Mouse (Mus musculus) stomach, embryonic 16.5 days (tissue): ENCODE results near the gene Unc13a. TPM values are rescaled to one million over a fixed set of nuclear protein-coding genes. Genes with fewer than 3 reads are reported as not detected.

ENCODE experiments used
- ATAC-seq: fragments of 200-750 bp; cut with Nextera tagmentation; 2 replicates; pipeline ENCODE4 v1.8.0; 2017; ENCODE audit warnings: moderate number of reproducible peaks, moderate TSS enrichment; ENCODE audit not compliant: insufficient read depth, low FRiP score
- H3K27ac ChIP-seq: fragments of 300-500 bp; sonication (generic); 2 replicates; pipeline ENCODE4 v1.5.1; 2014; ENCODE audit warnings: low read length
- H3K27me3 ChIP-seq: fragments of 300-500 bp; sonication (generic); 2 replicates; pipeline ENCODE4 v1.6.1; 2014; ENCODE audit warnings: low read length, control low read depth, mixed read lengths; ENCODE audit not compliant: control insufficient read depth, insufficient read depth
- H3K36me3 ChIP-seq: fragments of 300-500 bp; sonication (generic); 2 replicates; pipeline ENCODE4 v1.6.1; 2014; ENCODE audit warnings: low read length; ENCODE audit not compliant: control insufficient read depth, insufficient read depth
- H3K4me1 ChIP-seq: fragments of 300-500 bp; sonication (generic); 2 replicates; pipeline ENCODE4 v1.6.1; 2014; ENCODE audit warnings: low read length, control low read depth, mixed read lengths; ENCODE audit not compliant: control insufficient read depth, insufficient read depth
- H3K4me2 ChIP-seq: fragments of 300-500 bp; sonication (generic); 2 replicates; pipeline ENCODE4 v1.6.1; 2014; ENCODE audit warnings: low read depth, low read length, mixed read lengths
- H3K4me3 ChIP-seq: fragments of 300-500 bp; sonication (generic); replicated peaks from 2 replicates; pipeline ENCODE4 v1.5.1; 2014; ENCODE audit warnings: mild to moderate bottlenecking, low read length
- H3K9ac ChIP-seq: fragments of 300-500 bp; sonication (generic); 2 replicates; pipeline ENCODE4 v1.6.1; 2014; ENCODE audit warnings: low read length
- H3K9me3 ChIP-seq: fragments of 300-500 bp; sonication (generic); replicated peaks from 2 replicates; pipeline ENCODE4 v1.6.1; 2016; ENCODE audit warnings: low read length, control low read depth; ENCODE audit not compliant: control insufficient read depth
- WGBS: fragments of 180-500 bp; shearing (Covaris S2); extraction: QIAGEN DNeasy Blood & Tissue Kit; methylation state at CpG from one replicate; pipeline ENCODE4 v1.1.7; 2014; 5-methylcytosine and 5-hydroxymethylcytosine counted together
- polyA plus RNA-seq: library from polyadenylated mRNA; unstranded; fragments of >200 nt; fragmentation: Nextera tagmentation; extraction: Ambion mirVana; gene quantifications from 2 replicates; pipeline ENCODE4 v1.2.1, GENCODE M21; 2015

Unc13a gene
- polyA plus RNA-seq, 1 experiment from 2014 or later: 1.2 TPM

DNA sequence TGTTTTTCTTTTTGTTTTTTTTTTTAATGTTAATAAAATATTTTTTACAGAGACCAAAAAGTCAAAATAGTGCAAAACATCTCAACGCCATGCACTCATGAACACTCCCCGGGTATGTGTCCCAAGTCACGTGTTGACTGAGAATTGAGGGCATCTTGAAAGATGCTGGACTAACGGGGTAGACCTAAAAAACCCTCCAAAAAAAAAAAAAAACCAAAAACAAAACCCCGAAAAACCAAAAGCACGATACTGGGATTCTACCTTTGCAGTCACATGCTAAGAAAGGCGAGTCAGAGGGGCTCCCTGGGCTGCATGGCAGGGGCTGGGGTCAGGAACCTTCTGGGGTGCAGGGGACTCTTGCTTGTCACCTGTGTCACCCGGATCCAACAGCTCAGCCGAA is 44.8 kb downstream of the Unc13a start:
- WGBS: 84% methylated on average over 9 of the region's 9 CpGs
- Histone ChIP-seq H3K4me2 (no peak overlapping the region), H3K36me3 (peaks cover 28% of the 10 kb centered on the region), H3K9ac (no peak overlapping the region), H3K4me3 (no peak overlapping the region), H3K4me1 (peaks cover 20% of the 10 kb centered on the region), H3K27me3 (no peaks in the 10 kb centered on the region; the same call in 1 of the 2 replicates), H3K9me3 (peaks cover 14% of the 10 kb centered on the region), H3K27ac (no peak overlapping the region)
- ATAC-seq: no peak

GRCm38 (mm10) chr8:71625088-71625487 is 46.5 kb downstream of the Unc13a start:
- no peak overlapping the region for H3K4me2 ChIP-seq
- H3K9me3 ChIP-seq: peaks cover 14% of the 10 kb centered on the region
- peaks cover 42% of the 10 kb centered on the region for H3K36me3 ChIP-seq
- ATAC-seq: no peak
- no peak overlapping the region for H3K4me3 ChIP-seq
- H3K27me3 ChIP-seq: no peaks in the 10 kb centered on the region; the same call in 1 of the 2 replicates
- no peak overlapping the region for H3K9ac ChIP-seq
- peaks cover 20% of the 10 kb centered on the region for H3K4me1 ChIP-seq
- 71% methylated on average over 1 of the region's 1 CpGs for WGBS
- H3K27ac ChIP-seq: no peak overlapping the region

GRCm38 (mm10) chr8:71619786-71620185 is 51.8 kb downstream of the Unc13a start:
- H3K27ac ChIP-seq: no peak overlapping the region
- H3K27me3 ChIP-seq: no peaks in the 10 kb centered on the region
- H3K4me3 ChIP-seq: no peak overlapping the region
- peaks cover 14% of the 10 kb centered on the region for H3K9me3 ChIP-seq
- WGBS: 96% methylated on average over 2 of the region's 2 CpGs
- H3K36me3 ChIP-seq: peaks cover 72% of the 10 kb centered on the region
- no peak overlapping the region for H3K4me2 ChIP-seq
- no peak for ATAC-seq
- no peak overlapping the region for H3K9ac ChIP-seq
- no peaks in the 10 kb centered on the region for H3K4me1 ChIP-seq

DNA sequence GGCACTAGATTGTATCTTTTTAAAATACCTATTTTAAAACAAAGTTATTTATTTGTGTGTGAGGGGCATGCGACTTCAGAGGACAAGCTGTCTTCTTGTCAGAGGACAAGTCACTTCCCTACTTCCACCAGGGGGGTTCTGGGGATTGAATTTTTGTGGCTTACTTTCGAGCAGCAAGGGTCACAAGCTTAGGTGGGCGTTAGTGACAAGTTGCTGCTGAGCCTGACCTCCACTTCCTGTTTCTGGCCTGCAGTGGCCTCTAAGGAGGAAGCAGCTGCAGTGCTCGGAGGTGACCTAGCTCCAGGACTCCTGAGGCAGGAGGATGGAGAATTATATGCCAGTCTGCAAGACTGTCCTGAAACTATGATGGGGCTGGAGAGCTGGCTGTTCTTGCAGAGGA is 58.1 kb downstream of the Unc13a start:
- H3K4me1 ChIP-seq: peaks cover 12% of the 10 kb centered on the region
- no peak overlapping the region for H3K4me3 ChIP-seq
- H3K27ac ChIP-seq: no peak overlapping the region
- H3K9me3 ChIP-seq: no peaks in the 10 kb centered on the region
- ATAC-seq: no peak
- H3K9ac ChIP-seq: no peak overlapping the region
- no peaks in the 10 kb centered on the region for H3K27me3 ChIP-seq
- WGBS: 57% methylated on average over 4 of the region's 4 CpGs
- no peak overlapping the region for H3K4me2 ChIP-seq
- peaks cover 25% of the 10 kb centered on the region for H3K36me3 ChIP-seq

- Histone ChIP-seq H3K9me3 (no peaks in the 10 kb centered on the region), H3K4me2 (peak overlapping the region; percentile 86), H3K4me3 (peak overlapping the region; percentile 76), H3K27me3 (no peaks in the 10 kb centered on the region), H3K4me1 (peaks cover 12% of the 10 kb centered on the region), H3K27ac (no peak overlapping the region), H3K36me3 (peaks cover 14% of the 10 kb centered on the region; the same call in 1 of the 2 replicates), H3K9ac (peak overlapping the region; percentile 92)
- WGBS: 37% methylated on average over 5 of the region's 5 CpGs
- no peak for ATAC-seq
Observed at GRCm38 (mm10) chr8:71612141-71612540, 59.4 kb downstream of the Unc13a start.

DNA sequence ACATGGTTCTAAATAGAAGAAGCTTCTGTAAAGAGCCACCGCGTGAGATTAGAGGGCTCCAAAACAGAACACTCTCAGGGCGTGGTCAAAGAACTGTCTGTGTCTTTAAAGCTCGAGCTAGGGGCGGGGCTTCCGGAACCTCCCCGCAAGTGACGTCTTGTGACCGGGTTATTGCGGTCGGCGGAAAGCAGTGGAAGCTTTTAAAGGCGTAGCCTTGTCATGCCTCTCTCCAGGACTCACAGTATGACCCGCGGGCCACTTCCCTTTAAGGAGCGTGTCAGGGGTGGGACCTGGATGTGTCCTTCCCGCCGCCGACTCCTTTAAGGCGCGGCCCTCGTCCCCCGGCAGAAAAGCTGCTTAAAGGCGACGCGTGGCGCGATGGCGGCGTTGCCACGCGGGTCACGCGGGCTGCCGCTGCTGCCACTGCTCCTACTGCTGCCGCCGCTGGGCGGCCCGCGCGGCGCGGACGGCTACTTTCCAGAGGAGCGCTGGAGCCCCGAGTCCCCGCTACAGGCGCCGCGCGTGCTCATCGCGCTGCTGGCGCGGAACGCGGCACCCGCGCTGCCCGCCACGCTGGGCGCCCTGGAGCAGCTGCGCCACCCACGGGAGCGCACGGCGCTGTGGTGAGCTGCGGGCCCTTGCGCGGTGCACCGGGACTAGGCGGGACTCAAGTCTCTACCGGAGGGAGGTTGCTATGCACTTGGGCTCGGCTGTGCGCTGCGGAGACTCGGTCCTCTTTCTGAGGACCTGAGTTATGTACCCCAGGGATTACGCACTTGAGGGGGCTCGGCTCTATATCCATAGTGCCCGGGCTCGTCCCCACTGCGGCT is 60.5 kb downstream of the Unc13a start, which contains the start of gene Colgalt1:
TSS of gene Colgalt1 (plus strand) at position 177 of the 830 bp plus-strand sequence.
- peaks cover 10% of the 10 kb centered on the region; the same call in 1 of the 2 replicates for H3K36me3 ChIP-seq
- WGBS: under 1% methylated on average over 82 of the region's 82 CpGs
- no peaks in the 10 kb centered on the region for H3K27me3 ChIP-seq
- ATAC-seq: peak; percentile 99
- H3K27ac ChIP-seq: peak within 1 kb of the TSS; percentile 84
- H3K4me2 ChIP-seq: peak within 1 kb of the TSS; percentile 86
- peak within 1 kb of the TSS; percentile 92 for H3K9ac ChIP-seq
- peak within 1 kb of the TSS; percentile 76 for H3K4me3 ChIP-seq
- H3K4me1 ChIP-seq: peaks cover 12% of the 10 kb centered on the region
- no peaks in the 10 kb centered on the region for H3K9me3 ChIP-seq

DNA sequence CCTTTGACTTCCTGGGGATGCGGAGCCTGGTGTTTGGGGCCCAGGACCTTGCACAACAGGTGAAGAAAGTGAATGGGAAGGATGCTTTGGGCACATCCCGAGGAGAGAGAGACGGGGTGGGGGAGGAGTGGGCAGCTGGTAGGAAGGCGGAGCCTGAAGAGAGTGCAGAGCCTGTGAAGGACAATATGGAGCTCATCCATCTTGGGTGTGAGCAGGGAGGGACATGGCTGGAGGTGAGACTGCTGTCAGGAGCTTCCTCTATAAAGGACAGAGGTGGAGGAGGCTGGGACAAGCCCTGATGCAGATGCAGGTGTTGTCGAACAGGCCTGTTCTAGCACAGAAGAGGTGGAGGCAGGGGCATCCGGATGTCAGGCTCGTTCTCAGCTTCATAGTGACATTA is 67.5 kb downstream of the Unc13a start:
- no peak for ATAC-seq
- no peak overlapping the region for H3K4me3 ChIP-seq
- H3K36me3 ChIP-seq: no peaks in the 10 kb centered on the region
- peaks cover 10% of the 10 kb centered on the region for H3K27me3 ChIP-seq
- H3K27ac ChIP-seq: no peak overlapping the region
- H3K9me3 ChIP-seq: no peaks in the 10 kb centered on the region
- H3K4me2 ChIP-seq: no peak overlapping the region
- peaks cover 12% of the 10 kb centered on the region for H3K4me1 ChIP-seq
- WGBS: 53% methylated on average over 7 of the region's 7 CpGs
- H3K9ac ChIP-seq: 0 out of 2 replicates have a peak overlapping the region, but pooled peaks have one; percentile 44

- Histone ChIP-seq H3K9ac (peak overlapping the region; percentile 59), H3K9me3 (no peaks in the 10 kb centered on the region)
- WGBS: under 1% methylated on average over 32 of the region's 32 CpGs
Observed at GRCm38 (mm10) chr8:71602666-71603334, 68.8 kb downstream of the Unc13a start.

More at GRCm38 (mm10) chr8:71602666-71603334, 68.8 kb downstream of the Unc13a start:
- Histone ChIP-seq H3K27me3 (peaks cover 10% of the 10 kb centered on the region), H3K4me3 (peak overlapping the region; percentile 43), H3K27ac (peak overlapping the region; percentile 36; the same call in 1 of the 2 replicates), H3K36me3 (no peaks in the 10 kb centered on the region), H3K4me2 (peak overlapping the region; percentile 70), H3K4me1 (peaks cover 12% of the 10 kb centered on the region)
- ATAC-seq: peak; percentile 93
